Mouse (Mus musculus): ENCODE data around the gene Tia1. TPM values are rescaled to one million over a fixed set of nuclear protein-coding genes. Genes with fewer than 3 reads are reported as not detected.

Tia1 gene
- total RNA-seq, 2 experiments from 2014 or later = 40.3 to 56.3 TPM

GRCm38 (mm10) chr6:86384692-86385091, 19.3 kb upstream of the Tia1 start:
- DNase-seq (ENCODE audit: low spot score in 2 of 2) = no peak

GRCm38 (mm10) chr6:86385362-86386104, 18.5 kb upstream of the Tia1 start:
- no peak for DNase-seq (ENCODE audit: low spot score in 2 of 2)

DNA sequence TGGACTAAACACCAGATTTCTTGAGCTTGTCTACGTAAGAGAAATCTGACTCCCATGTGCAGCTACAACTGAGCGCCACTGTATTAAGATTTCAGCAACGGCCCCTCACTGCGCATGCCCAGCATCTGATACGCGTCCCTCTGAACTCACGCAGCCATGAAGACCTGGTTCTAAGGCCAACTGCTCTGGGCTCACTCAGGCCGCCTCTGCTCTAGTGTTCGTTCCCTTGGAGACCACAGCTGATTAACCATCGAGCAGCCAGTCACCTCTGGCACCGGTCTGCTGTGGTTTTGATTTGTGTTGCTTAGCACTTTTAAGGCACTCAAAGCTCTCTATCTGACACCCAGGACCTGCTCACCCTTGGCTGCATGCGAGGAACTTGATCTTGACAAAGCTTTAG, 16.7 kb upstream of the Tia1 start:
- DNase-seq (ENCODE audit: low spot score in 2 of 2) = no peak

DNA sequence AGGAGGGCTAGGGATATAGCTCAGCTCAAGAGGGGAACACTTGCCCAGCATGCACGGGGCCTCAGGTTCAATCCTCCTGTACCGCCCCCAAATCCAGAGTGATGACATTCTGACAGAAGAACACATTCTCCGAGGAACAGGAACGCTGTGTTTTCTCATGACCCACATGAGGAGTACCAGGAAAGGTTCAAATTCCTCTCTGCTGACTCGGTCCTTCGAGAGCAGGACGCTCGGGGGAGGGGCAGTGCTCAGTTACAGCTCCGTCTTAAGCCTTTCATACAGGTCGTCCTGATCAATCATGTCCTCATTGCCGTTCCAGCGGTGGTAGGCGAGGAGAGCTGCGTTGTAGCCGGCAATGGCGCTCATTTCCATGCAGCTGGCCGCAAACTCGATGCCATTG, 15.6 kb upstream of the Tia1 start:
- no peak for DNase-seq (ENCODE audit: low spot score in 2 of 2)

DNA sequence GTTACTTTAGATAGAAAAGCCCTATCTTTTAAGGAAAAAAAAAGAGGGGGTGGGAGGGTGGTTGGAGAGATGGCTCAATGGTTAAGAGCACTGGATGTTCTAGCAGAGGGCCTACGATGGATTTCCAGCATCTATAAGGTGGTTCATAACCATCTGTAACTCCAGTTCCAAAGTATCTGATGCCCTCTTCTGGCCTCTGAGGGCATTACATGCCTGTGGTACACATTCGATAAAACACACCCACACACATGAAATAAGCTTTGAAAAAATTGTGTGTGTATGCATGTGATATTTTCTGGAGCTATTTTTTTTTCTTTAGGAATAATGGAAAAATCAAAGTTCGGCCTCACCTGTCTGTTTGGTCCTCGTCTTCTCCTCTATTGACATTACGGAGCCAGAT, 12.7 kb upstream of the Tia1 start:
- DNase-seq (ENCODE audit: low spot score in 2 of 2) = no peak

DNA sequence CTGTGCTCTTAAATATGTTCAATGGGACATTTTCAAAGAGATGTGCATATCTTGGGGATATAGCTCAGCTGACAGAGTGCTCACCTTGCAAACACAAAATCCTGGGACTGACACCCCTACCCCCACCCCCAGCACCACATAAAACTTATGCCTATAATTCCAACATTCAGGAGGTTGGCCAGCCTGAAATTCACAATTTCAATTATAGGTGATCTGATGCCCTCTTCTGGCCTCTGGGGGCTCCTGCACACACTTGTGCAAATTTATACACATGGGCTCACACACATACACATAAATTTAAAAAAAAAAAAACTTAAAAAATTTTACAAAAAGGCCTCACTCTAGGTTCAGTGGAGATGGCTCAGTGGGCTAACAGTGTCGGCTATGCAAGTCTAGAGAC, 10.8 kb upstream of the Tia1 start:
- no peak for DNase-seq (ENCODE audit: low spot score in 2 of 2)

GRCm38 (mm10) chr6:86394078-86394720, 9.8 kb upstream of the Tia1 start:
- no peak for DNase-seq (ENCODE audit: low spot score in 2 of 2)

GRCm38 (mm10) chr6:86395021-86395420, 9.0 kb upstream of the Tia1 start:
- DNase-seq (ENCODE audit: low spot score in 2 of 2) = no peak

DNA sequence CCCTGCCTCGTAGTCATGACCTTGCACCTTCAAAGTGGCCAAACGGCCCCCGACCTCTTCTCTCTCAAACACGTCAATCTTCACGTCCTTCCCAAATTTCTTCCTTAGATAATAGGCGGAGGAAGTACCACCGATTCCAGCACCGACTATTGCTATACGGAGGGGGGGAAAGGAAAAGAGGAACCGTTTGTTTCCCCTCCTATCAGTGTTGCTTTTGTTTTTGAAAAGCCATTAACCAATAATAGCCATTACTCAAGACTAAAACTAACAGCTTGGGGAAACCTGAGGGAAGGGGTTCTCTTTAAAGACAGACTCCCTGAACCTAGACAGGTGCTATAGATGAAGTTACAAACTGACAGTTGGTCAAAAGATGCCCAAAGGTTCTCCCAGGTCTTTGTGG, 8.1 kb upstream of the Tia1 start:
- no peak for DNase-seq (ENCODE audit: low spot score in 2 of 2)

- peak; percentile 88 to 90 for DNase-seq (ENCODE audit: low spot score in 2 of 2)
These were observed 7.3 kb upstream of the Tia1 start, which contains the start of gene Pcyox1 for GRCm38 (mm10) chr6:86396581-86397256. Gene Pcyox1, minus strand, starts transcription at chr6:86397154.

- DNase-seq (ENCODE audit: low spot score in 2 of 2) = no peak
These were observed 6.6 kb upstream of the Tia1 start for GRCm38 (mm10) chr6:86397257-86397980.

DNA sequence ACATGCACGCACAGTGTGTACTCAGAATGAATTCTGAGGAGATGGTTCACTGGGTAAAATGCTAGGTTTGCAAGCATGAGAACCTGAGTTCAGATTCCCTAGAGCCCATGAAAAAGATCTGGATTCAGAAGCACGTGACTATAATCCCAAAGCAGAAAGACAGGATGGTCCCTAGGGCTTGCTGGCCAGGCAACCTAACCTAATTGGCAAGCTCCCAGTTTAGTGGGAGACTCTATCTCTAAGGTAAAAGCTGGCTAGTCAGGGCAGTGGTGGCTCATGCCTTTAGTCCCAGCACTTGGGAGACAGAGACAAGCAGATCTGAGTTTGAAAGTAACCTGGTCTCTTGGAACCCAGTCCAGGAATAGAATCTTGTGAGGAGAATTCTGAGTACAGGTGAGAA, 5.0 kb upstream of the Tia1 start:
- DNase-seq (ENCODE audit: low spot score in 2 of 2) = no peak

DNA sequence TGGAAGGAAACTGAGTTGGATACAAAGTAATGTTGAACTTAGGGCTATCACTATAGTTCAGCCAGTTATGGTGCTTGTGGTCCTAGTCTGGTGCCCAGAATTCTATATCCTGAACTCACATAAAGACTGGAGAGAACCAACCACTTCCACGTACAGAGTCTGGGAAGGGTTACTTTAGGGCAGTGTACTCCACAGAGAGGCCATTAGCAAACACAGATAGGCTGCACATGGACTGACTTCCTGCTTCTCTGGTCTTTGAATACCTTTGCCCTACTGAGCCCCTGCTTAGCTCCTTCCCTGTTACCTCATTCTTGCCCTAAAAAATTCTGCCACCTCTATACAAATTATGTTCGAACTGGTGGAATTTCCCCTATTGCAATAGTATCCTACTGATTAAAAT, 4.0 kb upstream of the Tia1 start:
- DNase-seq (ENCODE audit: low spot score in 2 of 2) = no peak

DNA sequence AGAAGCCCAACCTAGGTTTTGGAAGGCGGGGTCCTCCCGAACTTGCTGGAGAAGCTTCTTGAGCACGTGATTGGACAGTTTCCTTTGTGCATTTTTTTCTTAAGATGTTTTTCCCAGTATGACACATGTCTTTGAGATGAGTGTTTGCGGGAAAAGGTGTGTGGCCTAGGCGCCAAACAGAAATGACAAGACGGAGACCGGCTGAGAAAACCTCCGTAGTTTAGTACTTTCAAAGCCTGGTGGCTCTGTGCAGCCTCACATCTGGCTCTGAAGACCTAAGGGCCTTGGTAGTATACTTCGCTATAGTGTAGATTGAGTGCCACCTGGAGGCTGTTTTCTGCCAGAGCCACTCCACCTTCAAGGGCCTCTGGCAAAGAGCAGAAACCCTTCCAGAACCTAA, 3.0 kb upstream of the Tia1 start:
- peak; percentile 63 to 70 for DNase-seq (ENCODE audit: low spot score in 2 of 2)

- no peak for DNase-seq (ENCODE audit: low spot score in 2 of 2)
These were observed 1.1 kb upstream of the Tia1 start for GRCm38 (mm10) chr6:86402681-86403607.

DNA sequence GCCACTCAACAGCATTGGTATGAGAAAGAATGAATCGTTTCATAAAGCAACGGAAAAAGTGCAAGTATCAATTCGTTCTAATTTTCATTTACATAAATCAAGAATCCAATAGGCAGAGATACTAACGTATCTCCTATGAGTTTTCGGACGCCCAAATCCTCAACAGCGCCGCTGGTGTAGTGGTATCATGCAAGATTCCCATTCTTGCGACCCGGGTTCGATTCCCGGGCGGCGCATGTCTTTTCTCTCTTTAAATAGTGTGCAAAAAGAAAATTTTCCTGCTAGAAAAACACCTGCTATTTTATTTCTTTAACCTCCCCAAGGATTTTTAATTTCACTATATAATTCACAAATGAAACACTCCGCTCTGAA, 305 bp upstream of the Tia1 start:
- peak; percentile 93 to 94 for DNase-seq (ENCODE audit: low spot score in 2 of 2)

DNA sequence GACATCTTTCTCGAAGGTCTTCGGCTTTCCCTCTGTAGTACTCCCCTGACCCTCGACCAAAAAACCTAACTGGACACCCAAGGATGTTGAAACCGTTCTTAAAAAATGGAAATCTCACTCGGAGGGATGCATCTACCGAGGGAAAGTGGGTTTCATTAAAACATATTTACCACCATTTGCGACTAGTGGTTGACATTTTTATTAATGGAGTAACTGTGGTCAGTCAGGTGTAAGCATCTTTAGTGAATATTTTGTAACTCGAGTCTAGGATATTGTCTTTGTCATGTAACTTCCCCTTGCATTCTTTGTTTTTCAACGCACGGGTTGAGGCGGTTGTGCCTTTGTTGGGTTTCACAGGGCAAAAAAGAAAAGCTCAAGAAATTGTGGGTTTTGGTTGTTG, 977 bp downstream of the Tia1 start:
- no peak for DNase-seq (ENCODE audit: low spot score in 2 of 2)

GRCm38 (mm10) chr6:86406306-86406705, 2.3 kb downstream of the Tia1 start:
- DNase-seq (ENCODE audit: low spot score in 2 of 2) = no peak

DNA sequence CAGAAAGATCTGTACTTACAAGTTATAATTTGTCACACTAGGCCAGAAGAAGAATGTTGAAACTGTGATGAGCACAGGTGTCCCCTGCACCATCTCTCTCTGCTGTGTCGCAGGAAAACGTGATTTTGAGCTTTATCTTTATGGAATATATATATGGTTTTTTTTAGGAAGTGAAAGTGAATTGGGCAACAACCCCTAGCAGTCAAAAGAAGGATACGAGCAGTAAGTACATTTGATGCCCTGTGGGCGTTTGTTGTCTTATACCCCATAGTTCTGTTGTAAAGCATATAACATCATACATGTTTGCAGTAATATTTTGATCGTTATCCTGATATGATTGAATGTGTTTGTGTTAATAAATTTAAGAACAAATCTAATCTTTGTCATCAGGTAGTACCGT, 14.7 kb downstream of the Tia1 start:
- DNase-seq (ENCODE audit: low spot score in 2 of 2) = no peak

GRCm38 (mm10) chr6:86419239-86419638, 15.2 kb downstream of the Tia1 start:
- DNase-seq (ENCODE audit: low spot score in 2 of 2) = no peak

DNA sequence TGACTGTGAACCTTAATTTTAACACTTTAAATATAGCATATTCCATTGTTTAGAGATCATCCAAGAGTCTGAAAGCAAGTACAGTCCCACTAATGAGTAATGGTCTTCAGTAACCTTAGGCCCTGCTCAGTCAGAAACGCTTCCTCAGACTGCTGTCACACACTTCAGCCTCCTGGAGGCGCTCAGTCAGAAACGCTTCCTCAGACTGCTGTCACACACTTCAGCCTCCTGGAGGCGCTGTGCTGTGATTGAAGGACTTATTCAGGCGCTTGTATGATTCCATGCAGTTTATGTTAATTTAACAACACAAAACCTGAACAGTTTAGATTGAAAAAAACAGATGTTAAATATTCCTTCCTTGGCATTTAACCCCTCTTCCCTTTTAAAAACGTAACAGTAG, 16.5 kb downstream of the Tia1 start:
- no peak for DNase-seq (ENCODE audit: low spot score in 2 of 2)
